Mouse (Mus musculus) Patski (cell line): ENCODE measurements around the gene Hba-x. TPM values are rescaled to one million over a fixed set of nuclear protein-coding genes. Genes with fewer than 3 reads are reported as not detected.

ENCODE experiments used
- ATAC-seq: fragments of 100-300 bp; one replicate; pipeline ENCODE4 v1.8.0; 2021
- CTCF ChIA-PET: fragments of 350-600 bp; sonication (Branson Sonifier 250); formaldehyde crosslinking; loops from one replicate; lab custom pipeline; 2022; ENCODE audit warnings: inconsistent platforms; lab: Charles Lee
- POLR2A ChIA-PET: fragments of 350-600 bp; sonication (Branson Sonifier 250); formaldehyde crosslinking; loops from one replicate; lab custom pipeline; 2022; ENCODE audit warnings: antibody characterized with exemption, inconsistent platforms; lab: Charles Lee
- DNase-seq: peaks from one replicate; pipeline ENCODE4 v3.0.0-alpha.2; 2011; ENCODE audit warnings: low read depth, low spot score
- H3K27me3 ChIP-seq: fragments of 371-371 bp; one replicate; pipeline ENCODE4 v1.5.1; 2021
- CTCF ChIP-seq: fragments of 100-300 bp; IDR thresholded peaks from one replicate; pipeline ENCODE4 v1.5.1; 2021
- in situ Hi-C: fragments of 300-500 bp; cut with MboI; formaldehyde crosslinking; loops from 3 replicates; pipeline ENCODE4 v1.11.1; 2018; ENCODE audit warnings: low pct_unique_long_range_greater_than_20kb, mixed read lengths
- polyA plus RNA-seq: library from polyadenylated mRNA; unstranded; gene quantifications from one replicate; pipeline ENCODE4 v1.2.3, GENCODE M21; 2021

Hba-x gene
- polyA plus RNA-seq, 1 experiment from 2014 or later: not detected

DNA sequence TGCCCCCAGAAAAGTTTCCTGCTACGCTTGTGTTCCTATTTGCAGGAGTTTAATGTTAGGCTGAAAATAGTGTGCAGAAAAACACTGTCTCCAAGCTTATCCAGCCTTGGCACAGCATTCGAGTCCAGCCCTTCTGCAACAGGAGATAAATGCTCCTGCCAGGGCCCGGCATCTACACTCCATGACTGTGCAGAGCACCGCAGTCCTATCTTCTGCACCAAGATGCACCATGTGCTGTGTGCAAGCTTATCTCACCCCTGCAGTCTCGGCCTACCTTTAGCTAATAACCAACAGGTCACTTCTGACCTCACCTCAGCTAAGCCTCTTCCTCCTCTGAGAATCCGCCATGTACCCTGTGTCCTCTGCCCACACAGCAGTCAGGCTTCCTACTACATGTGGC lies 30.6 kb upstream of the Hba-x start:
- POLR2A ChIA-PET: no interaction called here

DNA sequence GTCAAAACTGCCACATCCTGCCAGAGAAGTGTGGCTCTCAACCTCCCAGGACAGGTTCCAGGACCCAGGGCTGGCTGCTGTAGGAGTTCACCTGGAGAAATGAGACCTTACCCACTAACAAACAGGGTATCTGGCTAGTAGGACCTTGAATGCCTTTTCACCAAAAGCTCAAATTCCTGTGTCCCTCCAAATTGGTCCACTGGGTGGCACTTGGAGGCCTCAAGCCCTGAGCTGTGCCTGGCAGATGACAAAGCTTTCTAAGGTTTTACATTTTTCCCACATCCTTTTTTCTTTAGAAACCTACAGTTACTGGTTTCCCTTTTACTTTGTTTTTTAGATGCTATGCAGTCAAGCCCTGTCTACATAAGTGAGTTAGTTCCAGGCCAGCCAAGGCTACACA lies 29.1 kb upstream of the Hba-x start:
- POLR2A ChIA-PET: no interaction called here
- ATAC-seq: no peak
- no peaks in the 10 kb centered on the region for H3K27me3 ChIP-seq
- in situ Hi-C loops: no loop called here
- no peak for DNase-seq
- CTCF ChIA-PET: interaction anchor here (1.0 to 2.1 kb wide), 3 partner anchors 9 to 43 kb away, joined by 3 to 8 read pairs (median 3); no protein-coding TSS in a partner anchor
- TF ChIP-seq CTCF: peak; percentile 44

More for the DNA sequence above, 30.6 kb upstream of the Hba-x start:
- DNase-seq (no peak), ATAC-seq (no peak)
- H3K27me3 ChIP-seq: no peaks in the 10 kb centered on the region
- CTCF ChIA-PET: interaction anchor here (0.9 to 2.0 kb wide), 5 partner anchors 9 to 63 kb away, joined by 3 to 4 read pairs (median 3); no protein-coding TSS in a partner anchor
- TF ChIP-seq CTCF: no peak
- in situ Hi-C loops: no loop called here

DNA sequence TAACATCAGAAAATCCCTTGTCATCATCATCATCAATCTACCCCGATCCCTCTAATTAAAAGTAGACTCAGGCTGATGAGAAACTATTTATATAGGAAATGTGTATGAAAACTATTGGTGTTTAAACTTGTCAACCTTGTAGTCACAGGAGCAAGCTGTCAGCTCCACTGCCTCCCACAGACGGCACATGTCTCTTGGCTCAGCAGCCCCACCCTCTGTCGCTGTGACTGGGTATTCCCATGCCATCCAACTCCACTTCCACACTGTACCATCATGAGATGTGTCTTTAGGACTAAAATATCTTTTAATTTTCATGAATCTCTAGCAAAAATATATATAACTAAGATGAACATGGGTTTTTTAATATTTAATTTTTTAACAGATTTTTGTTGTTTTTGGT lies 27.9 kb upstream of the Hba-x start:
- no peak for DNase-seq
- POLR2A ChIA-PET: no interaction called here
- TF ChIP-seq CTCF: no peak
- no peak for ATAC-seq
- no peaks in the 10 kb centered on the region for H3K27me3 ChIP-seq
- in situ Hi-C loops: no loop called here
- CTCF ChIA-PET: interaction anchor here (1.3 to 2.1 kb wide), 3 partner anchors 10 to 66 kb away, joined by 3 to 8 read pairs (median 4); no protein-coding TSS in a partner anchor

DNA sequence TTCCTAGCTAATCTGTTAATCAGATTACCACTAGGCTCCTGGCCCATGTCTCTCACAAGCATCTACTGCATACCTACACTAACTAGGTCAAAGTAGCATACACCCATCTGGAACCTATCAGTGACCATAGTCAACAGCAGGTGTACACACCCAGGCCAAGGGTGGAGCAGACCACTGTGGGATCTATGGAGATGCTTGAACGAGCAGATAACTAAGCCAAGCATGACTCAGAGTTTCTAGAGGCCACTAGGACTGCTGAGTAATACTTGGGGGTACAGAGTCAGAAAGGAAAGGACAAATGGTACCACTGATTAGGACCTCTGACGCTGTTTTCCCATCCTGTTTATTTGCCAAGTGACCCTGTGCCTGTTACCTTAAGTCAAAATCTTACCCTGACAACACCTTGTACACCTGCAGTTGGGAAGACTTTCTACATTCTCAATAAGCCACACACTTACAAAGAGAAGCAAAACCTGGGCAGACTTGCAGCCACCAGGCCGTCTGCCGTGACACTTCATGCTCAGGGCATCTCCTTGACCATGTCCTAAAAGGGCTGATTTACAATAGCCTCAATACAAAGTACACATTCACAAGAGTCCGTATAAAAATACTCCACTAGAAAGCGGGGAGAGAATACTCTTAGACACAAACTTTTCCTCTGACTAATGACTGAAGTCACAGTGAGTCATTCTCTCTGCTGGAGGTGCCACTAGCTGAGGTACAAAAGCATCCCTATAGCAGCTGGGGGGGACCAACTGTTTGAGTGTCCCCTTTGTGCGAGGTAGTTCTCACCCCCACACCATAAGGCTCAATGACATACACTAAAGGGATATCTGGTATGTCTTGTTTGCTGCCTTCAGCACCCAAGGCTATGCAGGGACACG lies 25.1 kb upstream of the Hba-x start:
- DNase-seq: no peak
- no peak for TF ChIP-seq CTCF
- ChIA-PET POLR2A (no interaction called here), CTCF (no interaction called here)
- no peaks in the 10 kb centered on the region for H3K27me3 ChIP-seq
- peak; percentile 68 for ATAC-seq
- in situ Hi-C loops: no loop called here

DNA sequence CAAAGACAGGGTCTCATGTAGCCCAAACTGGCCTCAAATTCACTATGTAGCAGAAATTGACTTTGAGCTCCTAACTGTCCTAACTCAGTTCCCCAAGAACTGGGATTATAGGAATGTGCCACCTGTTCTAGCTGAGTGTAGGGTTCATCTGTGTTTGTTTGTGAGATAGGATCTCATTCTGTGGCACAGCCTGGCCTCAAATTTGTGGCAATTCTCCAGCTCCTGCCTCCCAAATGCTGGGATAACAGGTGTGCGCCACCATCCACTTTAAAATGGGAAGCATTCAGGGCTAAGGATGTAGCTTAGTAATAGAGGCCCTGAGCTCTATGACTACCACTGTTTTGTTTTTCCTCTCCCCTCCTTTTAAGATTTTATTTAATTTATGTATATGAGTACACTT lies 23.1 kb upstream of the Hba-x start:
- CTCF ChIA-PET: interaction anchor here (0.9 to 1.4 kb wide), 2 partner anchors 9 to 16 kb away, joined by 3 to 5 read pairs; no protein-coding TSS in a partner anchor
- DNase-seq: no peak

DNA sequence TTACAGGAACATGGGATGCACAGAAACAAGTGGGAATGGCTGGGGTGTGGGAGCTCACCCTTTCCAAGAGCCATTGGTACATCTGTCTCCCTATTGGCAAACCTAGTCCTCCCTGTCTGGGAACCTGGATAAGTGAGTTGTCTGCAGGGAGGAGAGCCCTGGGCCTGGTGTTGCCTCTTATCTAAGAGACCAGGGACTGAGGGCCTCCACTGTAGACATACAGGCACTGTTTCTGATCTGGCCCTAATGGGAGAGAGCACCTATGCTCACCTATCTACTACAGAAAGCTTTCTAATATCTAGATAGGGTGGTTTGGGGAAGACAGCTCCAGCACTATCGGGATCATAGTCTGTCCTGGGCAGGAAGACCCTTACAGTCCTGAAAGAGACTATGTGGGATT lies 20.1 kb upstream of the Hba-x start:
- in situ Hi-C loops: no loop called here
- ChIA-PET POLR2A (interaction anchor here (3.4 kb wide), 1 partner anchor 10 kb away, joined by 9 read pairs; the partner anchor contains the start of gene Nprl3), CTCF (interaction anchor here (0.5 to 1.6 kb wide), 4 partner anchors 9 to 23 kb away, joined by 3 to 4 read pairs (median 3); no protein-coding TSS in a partner anchor)
- TF ChIP-seq CTCF: no peak
- DNase-seq (no peak), ATAC-seq (no peak)
- H3K27me3 ChIP-seq: no peaks in the 10 kb centered on the region

More for the DNA sequence above, 23.1 kb upstream of the Hba-x start:
- no peak for TF ChIP-seq CTCF
- in situ Hi-C loops: no loop called here
- ATAC-seq: no peak
- no peaks in the 10 kb centered on the region for H3K27me3 ChIP-seq
- POLR2A ChIA-PET: no interaction called here

DNA sequence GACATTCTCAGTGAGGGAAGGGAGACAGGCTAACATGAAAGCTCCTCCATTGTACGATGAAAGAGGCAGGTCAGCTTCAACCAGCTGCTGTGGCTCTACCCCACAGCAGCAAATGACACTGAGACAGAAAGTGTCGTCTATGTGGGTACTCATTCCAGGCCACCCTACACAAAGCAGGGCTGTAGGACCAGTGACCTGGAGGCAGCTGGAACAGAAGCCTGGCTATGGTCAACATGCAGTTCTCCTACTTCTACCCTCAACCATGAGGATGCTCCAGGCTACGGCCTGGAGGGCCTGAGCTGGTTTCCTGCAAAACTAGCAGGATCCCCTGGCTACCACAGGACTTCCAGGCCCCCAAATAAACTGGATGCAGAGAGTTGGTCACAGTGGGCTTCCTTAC lies 19.6 kb upstream of the Hba-x start:
- DNase-seq: no peak
- H3K27me3 ChIP-seq: no peaks in the 10 kb centered on the region
- ATAC-seq: no peak
- in situ Hi-C loops: no loop called here
- CTCF ChIA-PET: interaction anchor here (0.8 to 1.6 kb wide), 3 partner anchors 8 to 20 kb away, joined by 3 to 4 read pairs (median 3); no protein-coding TSS in a partner anchor
- TF ChIP-seq CTCF: no peak
- POLR2A ChIA-PET: interaction anchor here (3.4 kb wide), 1 partner anchor 10 kb away, joined by 9 read pairs; the partner anchor contains the start of gene Nprl3

DNA sequence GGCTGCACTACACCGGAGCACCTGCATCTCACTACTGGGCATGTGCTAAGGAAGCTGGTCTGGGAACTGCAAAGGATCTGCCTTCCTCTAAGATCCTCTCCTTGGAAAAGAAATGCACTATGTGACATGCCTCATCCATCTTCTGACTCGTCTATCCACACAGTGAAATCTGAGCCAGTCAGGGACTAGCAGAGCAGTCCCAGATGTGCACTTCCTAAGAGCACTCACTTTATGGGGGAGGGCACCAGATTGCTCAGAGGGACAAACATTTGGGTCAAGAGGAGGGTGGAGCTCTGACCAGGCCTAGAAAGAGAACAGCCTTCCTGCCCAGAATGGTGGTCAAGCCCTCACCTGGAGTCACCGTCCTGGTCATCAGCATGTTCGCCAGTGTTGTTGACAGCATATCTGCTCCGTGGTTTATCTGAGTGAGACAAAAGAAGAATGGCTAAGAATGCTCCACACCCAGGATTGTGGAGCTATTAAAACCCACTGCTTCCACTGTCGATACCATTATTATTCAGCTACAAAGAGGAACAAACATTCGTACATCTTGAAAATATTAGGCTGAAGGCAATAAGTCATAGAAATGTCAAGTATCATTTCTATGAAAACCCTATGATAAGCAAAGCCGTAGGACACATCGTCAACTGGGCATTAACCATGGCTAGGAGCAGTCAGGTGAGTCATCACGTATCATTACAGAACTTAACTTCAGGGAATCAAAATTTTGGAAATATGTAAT lies 13.4 kb upstream of the Hba-x start:
- in situ Hi-C loops: no loop called here
- CTCF ChIA-PET: no interaction called here
- ATAC-seq (no peak), DNase-seq (no peak)
- no peak for TF ChIP-seq CTCF
- POLR2A ChIA-PET: interaction anchor here (1.0 kb wide), 1 partner anchor 36 kb away, joined by 4 read pairs; the partner anchor contains the start of gene Mpg
- no peaks in the 10 kb centered on the region for H3K27me3 ChIP-seq

DNA sequence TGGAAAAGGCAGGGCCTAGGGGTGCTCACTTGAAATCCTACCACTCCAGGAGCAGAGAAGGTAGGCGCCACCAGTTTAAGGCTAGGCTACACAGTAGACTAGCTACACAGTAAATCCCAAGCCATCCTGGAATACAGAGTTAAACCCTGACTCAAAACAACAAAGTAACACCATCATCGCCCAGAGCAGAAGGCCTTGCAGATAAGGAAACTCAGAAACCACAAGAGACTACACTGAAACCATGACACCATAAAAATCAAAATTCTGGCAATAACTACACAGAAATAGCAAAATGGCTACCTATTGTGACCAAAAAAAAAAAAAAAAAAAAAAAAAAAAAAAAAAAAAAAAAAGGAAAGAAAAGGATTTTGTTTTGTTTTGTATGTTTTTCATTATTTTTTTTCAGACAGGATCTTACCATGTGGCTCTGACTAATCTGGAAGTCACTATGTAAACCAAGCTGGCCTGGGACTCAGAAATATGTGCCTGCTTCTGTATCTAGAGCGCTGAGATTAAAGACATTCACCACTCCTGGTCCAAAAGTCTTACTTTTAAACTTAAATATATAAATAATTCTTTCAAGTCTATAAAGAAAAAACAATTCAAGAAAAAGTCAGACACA lies 11.0 kb upstream of the Hba-x start:
- no peak for TF ChIP-seq CTCF
- H3K27me3 ChIP-seq: peaks cover 2% of the 10 kb centered on the region
- ATAC-seq: no peak
- CTCF ChIA-PET: interaction anchor here (0.6 kb wide), 1 partner anchor 9 kb away, joined by 3 read pairs; no protein-coding TSS in a partner anchor
- in situ Hi-C loops: no loop called here
- POLR2A ChIA-PET: interaction anchor here (2.3 kb wide), 1 partner anchor 8 kb away, joined by 9 read pairs; no protein-coding TSS in a partner anchor
- no peak for DNase-seq

DNA sequence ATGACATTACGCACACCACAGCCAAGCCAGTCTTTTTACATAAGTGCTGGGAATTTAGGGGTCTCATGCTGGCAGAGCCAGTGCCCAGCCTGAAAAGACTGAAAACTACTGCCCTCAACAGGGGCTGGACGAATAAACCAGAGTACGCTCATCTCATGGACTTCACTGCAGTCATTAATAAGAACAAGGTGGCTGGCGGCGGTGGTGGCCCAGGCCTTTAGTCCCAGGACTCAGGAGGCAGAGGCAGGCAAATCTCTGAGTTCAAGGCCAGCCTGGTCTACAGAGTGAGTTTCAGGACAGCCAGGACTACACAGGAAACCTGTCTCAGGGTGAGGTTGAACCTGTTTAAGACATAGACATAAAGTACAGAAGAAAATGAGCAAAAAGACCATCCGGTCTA lies 10.0 kb upstream of the Hba-x start:
- POLR2A ChIA-PET: interaction anchor here (2.3 kb wide), 1 partner anchor 9 kb away, joined by 9 read pairs; no protein-coding TSS in a partner anchor
- in situ Hi-C loops: no loop called here
- peaks cover 7% of the 10 kb centered on the region for H3K27me3 ChIP-seq
- CTCF ChIA-PET: no interaction called here
- TF ChIP-seq CTCF: no peak
- ATAC-seq: no peak
- DNase-seq: no peak
